Mouse (Mus musculus) forebrain, embryonic 16.5 days (tissue): ENCODE measurements at regions not wholly inside any gene's neighbourhood (a gene's known extent, or its start where the extent isn't known, plus 50 kb on each side); places are given as distances from the start of the nearest gene placed in this dataset.

ENCODE experiments used
- ATAC-seq: fragments of 200-750 bp; cut with Nextera tagmentation; 2 replicates; pipeline ENCODE4 v1.8.0; 2017; ENCODE audit warnings: mild to moderate bottlenecking, moderate library complexity
- H3K27ac ChIP-seq: fragments of 300-500 bp; sonication (generic); 2 replicates; pipeline ENCODE4 v1.5.1; 2014; ENCODE audit warnings: low read length, control low read depth
- H3K27me3 ChIP-seq: fragments of 300-500 bp; sonication (generic); replicated peaks from 2 replicates; pipeline ENCODE4 v1.6.1; 2014; ENCODE audit warnings: low read length; ENCODE audit not compliant: control insufficient read depth, insufficient read depth
- H3K36me3 ChIP-seq: fragments of 300-500 bp; sonication (generic); 2 replicates; pipeline ENCODE4 v1.6.1; 2014; ENCODE audit not compliant: control insufficient read depth, insufficient read depth
- H3K4me1 ChIP-seq: fragments of 300-500 bp; sonication (generic); replicated peaks from 2 replicates; pipeline ENCODE4 v1.6.1; 2014; ENCODE audit warnings: low read length; ENCODE audit not compliant: control insufficient read depth, insufficient read depth
- H3K4me2 ChIP-seq: fragments of 300-500 bp; sonication (generic); 2 replicates; pipeline ENCODE4 v1.6.1; 2014; ENCODE audit warnings: mild to moderate bottlenecking, low read length, control low read depth
- H3K4me3 ChIP-seq: fragments of 300-500 bp; sonication (generic); replicated peaks from 2 replicates; pipeline ENCODE4 v1.5.1; 2014; ENCODE audit warnings: mild to moderate bottlenecking, low read length, control low read depth
- H3K9ac ChIP-seq: fragments of 300-500 bp; sonication (generic); replicated peaks from 2 replicates; pipeline ENCODE4 v1.6.1; 2014; ENCODE audit warnings: low read depth, low read length, control low read depth
- H3K9me3 ChIP-seq: fragments of 300-500 bp; sonication (generic); 2 replicates; pipeline ENCODE4 v1.6.1; 2016; ENCODE audit warnings: low read length; ENCODE audit not compliant: control insufficient read depth
- WGBS: fragments of 180-500 bp; shearing (Covaris S2); extraction: QIAGEN DNeasy Blood & Tissue Kit; methylation state at CpG from one replicate; pipeline ENCODE4 v1.1.7; 2014; 5-methylcytosine and 5-hydroxymethylcytosine counted together

DNA sequence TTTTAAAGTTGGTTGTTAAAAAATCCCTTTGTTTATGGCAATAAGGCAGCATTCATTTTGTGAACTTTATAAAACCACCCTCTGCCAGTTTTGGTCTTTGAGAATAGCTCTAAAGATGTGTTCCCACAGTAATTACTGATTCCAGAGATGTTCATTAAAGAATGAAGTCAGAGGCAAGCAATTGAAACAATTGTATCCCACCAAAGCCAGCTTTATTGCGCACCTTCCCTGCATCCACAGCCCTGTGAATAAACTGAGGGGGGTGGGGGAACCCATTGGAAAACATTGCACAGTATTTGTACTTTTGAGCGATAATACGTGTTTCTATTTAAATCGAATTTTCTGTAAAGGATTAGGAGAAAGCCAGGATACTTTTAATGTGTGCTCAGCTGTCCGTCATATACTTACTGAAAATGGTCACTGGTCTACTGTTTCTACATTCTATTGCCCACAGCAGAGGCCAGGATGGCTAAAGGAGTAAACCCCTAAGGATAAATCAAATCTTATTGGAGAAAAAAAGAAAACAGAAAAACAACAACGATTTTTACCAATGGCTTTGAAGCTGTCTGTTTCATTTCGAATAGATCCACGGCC, 278.3 kb downstream of the Usp25 start:
- Histone ChIP-seq H3K4me1 (peaks cover 15% of the 10 kb centered on the region), H3K27ac (peak overlapping the region; percentile 54), H3K4me2 (peak overlapping the region; percentile 29), H3K4me3 (no peak overlapping the region), H3K27me3 (no peaks in the 10 kb centered on the region), H3K9ac (no peak overlapping the region), H3K9me3 (no peaks in the 10 kb centered on the region), H3K36me3 (no peaks in the 10 kb centered on the region)
- 7% methylated on average over 8 of the region's 8 CpGs for WGBS
- peak; percentile 82 for ATAC-seq

DNA sequence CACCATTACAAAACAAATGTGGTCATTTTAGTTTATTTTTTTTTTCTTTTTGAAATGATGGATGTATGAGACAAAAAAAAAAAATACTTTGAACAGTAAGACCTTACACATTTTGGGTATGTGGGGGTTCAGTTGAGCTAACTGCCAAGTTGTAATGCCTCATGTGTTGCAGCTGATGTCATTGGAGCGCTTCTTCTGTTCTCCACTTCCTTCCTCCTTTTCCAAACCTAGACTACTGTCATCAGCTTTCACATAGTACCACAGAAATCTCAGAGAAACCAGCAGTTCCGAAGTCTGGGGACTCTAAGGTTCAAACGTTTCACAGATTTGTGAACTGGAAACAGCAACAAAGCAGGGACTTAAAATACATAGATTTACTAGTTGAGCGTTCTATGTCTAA, 270.7 kb downstream of the Usp25 start:
- WGBS: 75% methylated on average over 4 of the region's 4 CpGs
- H3K9ac ChIP-seq: no peak overlapping the region
- H3K4me3 ChIP-seq: no peak overlapping the region
- no peak overlapping the region for H3K4me2 ChIP-seq
- ATAC-seq: no peak
- H3K27ac ChIP-seq: no peak overlapping the region
- no peaks in the 10 kb centered on the region for H3K4me1 ChIP-seq
- H3K36me3 ChIP-seq: no peaks in the 10 kb centered on the region
- no peaks in the 10 kb centered on the region for H3K27me3 ChIP-seq
- no peaks in the 10 kb centered on the region for H3K9me3 ChIP-seq

DNA sequence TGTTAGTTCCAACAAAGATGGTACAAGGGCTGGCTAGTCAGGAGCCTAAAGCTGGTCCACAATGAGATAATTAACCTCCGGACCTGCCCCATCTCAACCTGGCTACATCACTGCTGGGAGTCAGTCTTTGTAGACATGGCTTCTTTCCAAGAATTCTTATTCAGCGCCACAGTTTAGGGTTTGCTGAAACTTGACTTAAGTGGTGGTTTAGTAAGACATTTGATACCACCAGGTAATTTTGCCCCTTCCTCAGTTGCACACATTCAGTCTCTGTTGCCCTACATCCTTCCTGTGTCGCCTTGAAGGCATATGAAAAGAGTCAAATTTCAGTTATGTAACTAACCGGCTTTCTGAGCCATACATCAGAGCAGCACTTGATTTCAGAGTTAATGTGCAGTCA, 266.4 kb downstream of the Usp25 start:
- no peak overlapping the region for H3K4me2 ChIP-seq
- H3K4me1 ChIP-seq: no peaks in the 10 kb centered on the region
- ATAC-seq: no peak
- no peaks in the 10 kb centered on the region for H3K36me3 ChIP-seq
- H3K27ac ChIP-seq: no peak overlapping the region
- no peaks in the 10 kb centered on the region for H3K27me3 ChIP-seq
- no peak overlapping the region for H3K9ac ChIP-seq
- H3K4me3 ChIP-seq: no peak overlapping the region
- H3K9me3 ChIP-seq: no peaks in the 10 kb centered on the region
- 67% methylated on average over 4 of the region's 4 CpGs for WGBS

DNA sequence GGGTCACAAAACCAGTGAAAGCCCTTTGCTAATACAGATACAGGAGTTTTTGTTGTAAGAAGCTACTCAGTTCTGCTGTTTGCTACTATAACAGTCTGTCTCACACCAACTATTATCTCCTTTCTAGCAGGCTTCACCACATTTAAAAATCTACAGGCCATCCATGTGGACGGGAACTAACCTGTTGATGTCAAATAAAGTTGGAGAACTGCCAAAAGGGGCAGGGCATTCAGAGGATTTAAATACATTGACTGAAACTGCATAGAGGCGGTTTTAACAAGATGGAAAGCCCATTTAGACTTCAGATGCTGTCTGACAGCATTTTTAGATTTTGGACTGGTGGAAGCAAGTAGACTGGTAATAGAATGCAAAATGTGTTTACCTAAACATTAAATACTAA, 266.0 kb downstream of the Usp25 start:
- Histone ChIP-seq H3K36me3 (no peaks in the 10 kb centered on the region), H3K27me3 (no peaks in the 10 kb centered on the region), H3K27ac (no peak overlapping the region), H3K4me3 (no peak overlapping the region), H3K9me3 (no peaks in the 10 kb centered on the region), H3K9ac (no peak overlapping the region), H3K4me2 (no peak overlapping the region), H3K4me1 (no peaks in the 10 kb centered on the region)
- 14% methylated on average over 2 of the region's 2 CpGs for WGBS
- no peak for ATAC-seq

DNA sequence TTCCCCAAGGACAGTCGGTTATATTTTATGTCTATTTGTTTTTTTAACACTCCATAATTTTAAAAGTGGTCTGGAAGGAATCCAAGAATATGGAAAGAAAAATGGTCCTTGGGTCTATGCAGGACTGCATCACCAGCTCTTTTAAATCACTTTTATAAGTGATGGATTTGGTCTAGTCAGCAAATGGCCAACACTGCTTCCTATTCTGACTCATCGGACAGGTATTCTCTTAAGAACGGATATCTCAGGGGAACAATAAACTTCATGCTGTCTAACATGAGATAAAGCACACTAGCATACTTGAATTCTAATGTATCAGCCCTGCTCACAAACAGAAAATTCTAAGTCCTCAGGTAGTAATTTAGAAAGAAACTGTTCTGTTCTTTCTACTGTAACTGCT, 259.8 kb downstream of the Usp25 start:
- H3K36me3 ChIP-seq: no peaks in the 10 kb centered on the region
- no peak overlapping the region for H3K27ac ChIP-seq
- no peak for ATAC-seq
- H3K4me3 ChIP-seq: no peak overlapping the region
- H3K4me2 ChIP-seq: no peak overlapping the region
- H3K9me3 ChIP-seq: no peaks in the 10 kb centered on the region
- H3K27me3 ChIP-seq: no peaks in the 10 kb centered on the region
- no peaks in the 10 kb centered on the region for H3K4me1 ChIP-seq
- 81% methylated on average over 3 of the region's 3 CpGs for WGBS
- H3K9ac ChIP-seq: no peak overlapping the region

GRCm38 (mm10) chr16:77268926-77269325, 255.4 kb downstream of the Usp25 start:
- Histone ChIP-seq H3K4me1 (no peaks in the 10 kb centered on the region), H3K4me2 (no peak overlapping the region), H3K27me3 (no peaks in the 10 kb centered on the region), H3K9me3 (no peaks in the 10 kb centered on the region), H3K4me3 (no peak overlapping the region), H3K9ac (no peak overlapping the region), H3K36me3 (no peaks in the 10 kb centered on the region), H3K27ac (no peak overlapping the region)
- 80% methylated on average over 2 of the region's 2 CpGs for WGBS
- no peak for ATAC-seq

- Histone ChIP-seq H3K27me3 (no peaks in the 10 kb centered on the region), H3K4me2 (no peak overlapping the region), H3K27ac (no peak overlapping the region), H3K9ac (no peak overlapping the region), H3K4me1 (no peaks in the 10 kb centered on the region), H3K36me3 (no peaks in the 10 kb centered on the region), H3K4me3 (no peak overlapping the region), H3K9me3 (no peaks in the 10 kb centered on the region)
- no peak for ATAC-seq
These were observed 254.2 kb downstream of the Usp25 start for GRCm38 (mm10) chr16:77267679-77268078.

- Histone ChIP-seq H3K4me2 (no peak overlapping the region), H3K27ac (no peak overlapping the region), H3K4me1 (no peaks in the 10 kb centered on the region), H3K9me3 (no peaks in the 10 kb centered on the region), H3K27me3 (no peaks in the 10 kb centered on the region), H3K4me3 (no peak overlapping the region), H3K36me3 (peaks cover 2% of the 10 kb centered on the region; the same call in 1 of the 2 replicates), H3K9ac (no peak overlapping the region)
- ATAC-seq: peak; percentile 49; the same call in 1 of the 2 replicates
- 25% methylated on average over 3 of the region's 3 CpGs for WGBS
These were observed 238.8 kb downstream of the Usp25 start for GRCm38 (mm10) chr16:77252349-77252748.

- Histone ChIP-seq H3K4me1 (no peaks in the 10 kb centered on the region), H3K4me2 (no peak overlapping the region), H3K9ac (no peak overlapping the region), H3K9me3 (no peaks in the 10 kb centered on the region), H3K27me3 (no peaks in the 10 kb centered on the region), H3K36me3 (peaks cover 2% of the 10 kb centered on the region; the same call in 1 of the 2 replicates), H3K27ac (no peak overlapping the region), H3K4me3 (no peak overlapping the region)
- ATAC-seq: no peak
- WGBS: 78% methylated on average over 3 of the region's 3 CpGs
These were observed 237.9 kb downstream of the Usp25 start for GRCm38 (mm10) chr16:77251422-77251821.

DNA sequence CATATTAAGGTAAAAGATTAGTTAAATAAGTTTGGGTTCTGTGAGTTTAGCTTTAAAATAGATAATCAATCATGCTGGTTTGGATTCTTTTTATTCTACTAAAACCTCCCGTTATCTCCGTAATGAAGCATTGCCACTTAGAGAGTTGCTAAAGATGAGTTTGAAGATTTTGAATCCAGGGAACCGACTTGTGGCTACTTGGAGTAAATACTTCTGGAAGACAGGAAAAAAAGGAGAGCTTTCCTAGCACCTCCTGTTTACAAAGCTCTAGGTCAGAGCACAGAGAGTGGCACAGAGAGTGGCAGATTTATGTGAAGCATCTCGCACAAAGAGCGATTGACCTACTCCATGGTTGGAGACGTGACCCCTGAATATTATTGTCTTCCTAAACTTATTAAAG, 227.4 kb downstream of the Usp25 start:
- Histone ChIP-seq H3K4me1 (peaks cover 16% of the 10 kb centered on the region), H3K36me3 (no peaks in the 10 kb centered on the region), H3K9ac (peak overlapping the region; percentile 41; the same call in 1 of the 2 replicates), H3K27ac (no peak overlapping the region; the same call in 1 of the 2 replicates), H3K9me3 (no peaks in the 10 kb centered on the region), H3K4me2 (peak overlapping the region; percentile 45), H3K4me3 (peak overlapping the region; percentile 17; the same call in 1 of the 2 replicates), H3K27me3 (no peaks in the 10 kb centered on the region)
- 52% methylated on average over 6 of the region's 6 CpGs for WGBS
- no peak for ATAC-seq
